Mouse (Mus musculus): ENCODE data around the gene Crls1.
A peak's percentile ranks its signal among the peaks of the same experiment; 100 is the strongest.

GRCm38 (mm10) chr2:132906763-132907162 is 60.3 kb downstream of the Crls1 start:
- TF ChIP-seq USF1 (IDR thresholded peaks at IDR 0.05; ENCODE audit: low read depth) (no peak), E2F4 (IDR thresholded peaks at IDR 0.05; ENCODE audit: insufficient read depth) (no peak), POLR2A (IDR thresholded peaks at IDR 0.05; ENCODE audit: insufficient read length, low read depth) (no peak), POLR2AphosphoS2 (IDR thresholded peaks at IDR 0.05; ENCODE audit: insufficient read length, low read depth) (no peak), MYOG (IDR thresholded peaks at IDR 0.05; ENCODE audit: control insufficient read depth in 1 of 3, insufficient read depth in 1 of 3, insufficient read length in 2 of 3, low read depth in 2 of 3) (no peak), TCF12 (IDR thresholded peaks at IDR 0.05; ENCODE audit: insufficient read depth, poor library complexity, severe bottlenecking) (no peak), MYOD1 (IDR thresholded peaks at IDR 0.05; ENCODE audit: control insufficient read depth in 1 of 3, insufficient read length in 2 of 3, low read depth in 2 of 3) (no peak), SRF (IDR thresholded peaks at IDR 0.05; ENCODE audit: control insufficient read depth, insufficient read length, low read depth) (peak; percentile 62)
